22 mouse cellular contexts compared by ENCODE assay signal in the genomic region with DNA sequence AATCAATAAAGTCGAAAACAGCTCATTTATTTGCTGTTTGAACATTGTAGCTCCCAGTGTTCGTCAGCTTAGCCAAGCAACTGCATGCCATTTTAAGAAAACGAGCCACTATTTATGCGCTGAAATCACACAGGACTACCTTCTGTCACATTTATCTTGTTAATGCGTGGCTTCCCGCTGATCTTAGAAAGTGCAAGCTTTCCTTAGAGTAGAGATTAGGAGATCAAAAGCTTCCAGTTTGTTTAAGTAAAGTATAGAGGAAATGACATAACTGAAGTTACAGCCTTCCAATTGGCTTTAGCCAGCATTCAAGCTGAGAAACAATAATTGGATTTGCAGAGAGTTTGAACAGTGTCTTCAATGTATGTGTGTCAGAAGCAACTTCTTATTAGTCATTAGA.
"Had no signal": no experiment of that assay in that cellular context is flagged by ENCODE, and none has a peak within 500 bp of the region (broad histone marks: within the 10 kb centered on the region; RNA-seq: fewer than 3 reads in every experiment).

No protein-coding gene starts in this region.

- H3K4me3 ChIP-seq: limb, embryonic 13.5 days; liver, embryonic 12.5 days; liver, embryonic 15.5 days; midbrain, embryonic 15.5 days; myocyte had no signal

- H3K4me2 ChIP-seq: limb, embryonic 13.5 days; liver, embryonic 12.5 days; liver, embryonic 15.5 days; midbrain, embryonic 15.5 days had no signal

- H3K27ac ChIP-seq: limb, embryonic 13.5 days; liver, embryonic 12.5 days; liver, embryonic 15.5 days; macrophage; midbrain, embryonic 15.5 days; stomach, postnatal 0 days had no signal

- H3K9ac ChIP-seq: limb, embryonic 13.5 days; liver, embryonic 12.5 days; liver, embryonic 15.5 days; midbrain, embryonic 15.5 days had no signal

- ATAC-seq: intestine, embryonic 16.5 days; liver, embryonic 12.5 days; midbrain, embryonic 15.5 days had no signal

- H3K36me3 ChIP-seq: limb, embryonic 13.5 days; liver, embryonic 12.5 days; liver, embryonic 15.5 days; midbrain, embryonic 15.5 days had no signal

- H3K9me3 ChIP-seq: limb, embryonic 13.5 days; liver, embryonic 12.5 days; liver, embryonic 15.5 days; midbrain, embryonic 15.5 days had no signal

- H3K4me1 ChIP-seq: liver, embryonic 12.5 days; liver, embryonic 15.5 days had no signal

- H3K27me3 ChIP-seq: liver, embryonic 12.5 days; liver, embryonic 15.5 days; midbrain, embryonic 15.5 days had no signal

- DNase-seq: kidney, adult 18-20 months; kidney, adult 9 months; kidney, postnatal 10 days; kidney, postnatal 36 days; left cerebral cortex, postnatal 4 days; liver; lung, adult 18-20 months; lung, postnatal 14 days; right cerebral cortex, adult 18-20 months; right cerebral cortex, postnatal 14 days; right cerebral cortex, postnatal 4 days; thymus, adult 2 months; thymus, postnatal 14 days; thymus, postnatal 4 days had no signal
